Mouse (Mus musculus) intestine, postnatal 0 days (tissue): Measurements from ENCODE around the gene Pnrc2. TPM values are rescaled to one million over a fixed set of nuclear protein-coding genes. Genes with fewer than 3 reads are reported as not detected.
A peak's percentile ranks its signal among the peaks of the same experiment; 100 is the strongest.

Source experiments
- ATAC-seq: fragments of 200-750 bp; cut with Nextera tagmentation; 2 replicates; pipeline ENCODE4 v1.8.0; 2017; ENCODE audit warnings: mild to moderate bottlenecking, moderate TSS enrichment, moderate library complexity
- H3K27ac ChIP-seq: fragments of 300-500 bp; sonication (generic); 2 replicates; pipeline ENCODE4 v1.5.1; 2014; ENCODE audit warnings: mild to moderate bottlenecking, low read depth, low read length, moderate library complexity
- H3K27me3 ChIP-seq: fragments of 300-500 bp; sonication (generic); replicated peaks from 2 replicates; pipeline ENCODE4 v1.6.1; 2014; ENCODE audit warnings: low read length, mixed read lengths; ENCODE audit not compliant: control insufficient read depth, insufficient read depth
- H3K36me3 ChIP-seq: fragments of 300-500 bp; sonication (generic); 2 replicates; pipeline ENCODE4 v1.6.1; 2014; ENCODE audit warnings: mild to moderate bottlenecking, moderate library complexity; ENCODE audit not compliant: control insufficient read depth, insufficient read depth
- H3K4me1 ChIP-seq: fragments of 300-500 bp; sonication (generic); replicated peaks from 2 replicates; pipeline ENCODE4 v1.6.1; 2014; ENCODE audit warnings: antibody characterized with exemption, low read length, mixed read lengths; ENCODE audit not compliant: control insufficient read depth, insufficient read depth
- H3K4me2 ChIP-seq: fragments of 300-500 bp; sonication (generic); replicated peaks from 2 replicates; pipeline ENCODE4 v1.6.1; 2014; ENCODE audit warnings: low read depth, mild to moderate bottlenecking, moderate library complexity
- H3K4me3 ChIP-seq: fragments of 300-500 bp; sonication (generic); 2 replicates; pipeline ENCODE4 v1.5.1; 2014; ENCODE audit warnings: low read depth, low read length
- H3K9ac ChIP-seq: fragments of 300-500 bp; sonication (generic); 2 replicates; pipeline ENCODE4 v1.6.1; 2014; ENCODE audit warnings: mild to moderate bottlenecking, low read depth, low read length
- H3K9me3 ChIP-seq: fragments of 300-500 bp; sonication (generic); 2 replicates; pipeline ENCODE4 v1.6.1; 2016; ENCODE audit warnings: mixed run types; ENCODE audit not compliant: control insufficient read depth
- CTCF ChIP-seq: sonication (generic); IDR thresholded peaks from 2 replicates; pipeline ENCODE4 v1.5.1; 2016; ENCODE audit warnings: low read depth, mild to moderate bottlenecking, control low read depth, antibody characterized with exemption, moderate library complexity
- WGBS: fragments of 180-500 bp; shearing (Covaris S2); extraction: QIAGEN DNeasy Blood & Tissue Kit; methylation state at CpG from one replicate; pipeline ENCODE4 v1.1.7; 2014; 5-methylcytosine and 5-hydroxymethylcytosine counted together
- polyA plus RNA-seq: library from polyadenylated mRNA; unstranded; fragments of >200 nt; fragmentation: Nextera tagmentation; extraction: Ambion mirVana; gene quantifications from 2 replicates; pipeline ENCODE4 v1.2.1, GENCODE M21; 2015

The Pnrc2 gene
- polyA plus RNA-seq, 1 experiment from 2014 or later, result 114 TPM

- peak overlapping the region; percentile 21 for H3K4me3 ChIP-seq
- no peak for ATAC-seq
- H3K4me1 ChIP-seq, result peaks cover 10% of the 10 kb centered on the region
Measured at GRCm38 (mm10) chr4:135875991-135876582, 2.4 kb upstream of the Pnrc2 start.

GRCm38 (mm10) chr4:135875546-135875945, 1.9 kb upstream of the Pnrc2 start:
- Histone ChIP-seq H3K27me3 (no peaks in the 10 kb centered on the region), H3K4me3 (no peak overlapping the region), H3K4me1 (peaks cover 11% of the 10 kb centered on the region), H3K4me2 (0 out of 2 replicates have a peak overlapping the region, but pooled peaks have one; percentile 58), H3K9me3 (no peaks in the 10 kb centered on the region), H3K27ac (peak overlapping the region; percentile 76), H3K36me3 (peaks cover 11% of the 10 kb centered on the region), H3K9ac (no peak overlapping the region)
- no peak; the same call in 1 of the 2 replicates for TF ChIP-seq CTCF
- ATAC-seq, result no peak
- WGBS, result 42% methylated on average over 7 of the region's 7 CpGs

More at GRCm38 (mm10) chr4:135875991-135876582, 2.4 kb upstream of the Pnrc2 start:
- H3K9me3 ChIP-seq, result no peaks in the 10 kb centered on the region
- H3K4me2 ChIP-seq, result peak overlapping the region; percentile 58
- H3K27me3 ChIP-seq, result no peaks in the 10 kb centered on the region
- H3K27ac ChIP-seq, result peak overlapping the region; percentile 76
- TF ChIP-seq CTCF, result no peak
- H3K9ac ChIP-seq, result no peak overlapping the region; the same call in 1 of the 2 replicates
- WGBS, result 4% methylated on average over 9 of the region's 9 CpGs
- H3K36me3 ChIP-seq, result peaks cover 10% of the 10 kb centered on the region

- H3K4me3 ChIP-seq, result no peak overlapping the region
- TF ChIP-seq CTCF, result no peak
- WGBS, result 79% methylated on average over 10 of the region's 10 CpGs
- H3K27ac ChIP-seq, result peak overlapping the region; percentile 99
- no peak overlapping the region for H3K9ac ChIP-seq
- peaks cover 13% of the 10 kb centered on the region for H3K36me3 ChIP-seq
- no peaks in the 10 kb centered on the region for H3K27me3 ChIP-seq
- no peaks in the 10 kb centered on the region for H3K9me3 ChIP-seq
- peaks cover 14% of the 10 kb centered on the region for H3K4me1 ChIP-seq
- no peak for ATAC-seq
- H3K4me2 ChIP-seq, result peak overlapping the region; percentile 77; the same call in 1 of the 2 replicates
Measured at GRCm38 (mm10) chr4:135874564-135875535, 1.2 kb upstream of the Pnrc2 start.

- peak overlapping the region; percentile 93 for H3K9ac ChIP-seq
- H3K27ac ChIP-seq, result peak overlapping the region; percentile 99
- H3K4me1 ChIP-seq, result peaks cover 14% of the 10 kb centered on the region
- peaks cover 13% of the 10 kb centered on the region for H3K36me3 ChIP-seq
- peak overlapping the region; percentile 77 for H3K4me2 ChIP-seq
- 4% methylated on average over 17 of the region's 17 CpGs for WGBS
- ATAC-seq, result no peak
- no peaks in the 10 kb centered on the region for H3K9me3 ChIP-seq
- TF ChIP-seq CTCF, result no peak
- no peaks in the 10 kb centered on the region for H3K27me3 ChIP-seq
- peak overlapping the region; percentile 74 for H3K4me3 ChIP-seq
Measured at GRCm38 (mm10) chr4:135872589-135873391, 860 bp downstream of the Pnrc2 start.

GRCm38 (mm10) chr4:135872015-135872414, 1.6 kb downstream of the Pnrc2 start:
- no peak overlapping the region for H3K9ac ChIP-seq
- no peaks in the 10 kb centered on the region for H3K9me3 ChIP-seq
- no peak for TF ChIP-seq CTCF
- peaks cover 14% of the 10 kb centered on the region for H3K4me1 ChIP-seq
- H3K36me3 ChIP-seq, result peaks cover 13% of the 10 kb centered on the region
- peak overlapping the region; percentile 74 for H3K4me3 ChIP-seq
- no peaks in the 10 kb centered on the region for H3K27me3 ChIP-seq
- 17% methylated on average over 3 of the region's 3 CpGs for WGBS
- no peak overlapping the region for H3K27ac ChIP-seq
- no peak for ATAC-seq
- H3K4me2 ChIP-seq, result peak overlapping the region; percentile 77
